8 mouse cellular contexts compared by ENCODE assay signal in genomic region chr2:73657151-73657550, GRCm38 (mm10).
DNase-seq lines count a peak whose midpoint lies in the region; ATAC-seq and TF ChIP-seq lines count a peak whose summit lies in the region.

No protein-coding gene starts in this region.

- 0 out of 2 replicates have a peak overlapping the region, but pooled peaks have one; percentile 34 for H3K27ac ChIP-seq in heart, postnatal 0 days (ENCODE audit: low read depth)

- no peaks in the 10 kb centered on the region for H3K9me3 ChIP-seq in heart, postnatal 0 days (replicated peaks; ENCODE audit: control insufficient read depth, low read length)

- no peaks in the 10 kb centered on the region for H3K27me3 ChIP-seq in heart, postnatal 0 days (ENCODE audit: control insufficient read depth, insufficient read depth, low read length)

- DNase-seq in cerebellum, postnatal 25 days: peak; percentile 29 to 37
- DNase-seq in cerebellum, postnatal 4 days (ENCODE audit: low spot score in 2 of 2): no peak
- DNase-seq in brain, adult 2 months (ENCODE audit: low read depth, low spot score): peak; percentile 90
- DNase-seq in heart, postnatal 0 days (ENCODE audit: low spot score): no peak
- peak; percentile 79 to 80 for DNase-seq in left cerebral cortex, adult 9 months (ENCODE audit: low spot score in 2 of 2)
- DNase-seq in retina, adult 2 months (ENCODE audit: low read depth, low spot score): peak; percentile 50
- DNase-seq in spleen, postnatal 36 days (ENCODE audit: low spot score in 2 of 2): no peak

- no peak overlapping the region; the same call in 1 of the 2 replicates for H3K9ac ChIP-seq in heart, postnatal 0 days (replicated peaks; ENCODE audit: low read depth, low read length)

- H3K36me3 ChIP-seq in heart, postnatal 0 days (replicated peaks; ENCODE audit: control insufficient read depth, insufficient read depth, low read length): no peaks in the 10 kb centered on the region

- peak; percentile 54; the same call in 1 of the 2 replicates for ATAC-seq in heart, postnatal 0 days (ENCODE audit: insufficient read depth, low read depth)
- ATAC-seq in activated CD4-positive, CD25-positive, alpha-beta regulatory T cell, adult 4 months: no peak

- no peak for TF ChIP-seq EP300 in heart, postnatal 0 days (IDR thresholded peaks at IDR 0.05; ENCODE audit: low read depth)

- H3K4me1 ChIP-seq in heart, postnatal 0 days (ENCODE audit: control insufficient read depth, insufficient read depth): peaks cover 21% of the 10 kb centered on the region; the same call in 1 of the 2 replicates

- no peak overlapping the region for H3K4me3 ChIP-seq in heart, postnatal 0 days (ENCODE audit: low read depth, low read length)

- 32% methylated on average over 7 of the region's 7 CpGs for WGBS in heart, postnatal 0 days

- peak overlapping the region; percentile 38; the same call in 1 of the 2 replicates for H3K4me2 ChIP-seq in heart, postnatal 0 days (ENCODE audit: low read depth, low read length)

- TF ChIP-seq CTCF in heart, postnatal 0 days (IDR thresholded peaks at IDR 0.05; ENCODE audit: low read depth): no peak

Comparison
In these comparisons a context has a peak if more than half of its experiments do, and no peak if none do; other contexts are left out.
1. DNase-seq: peak in cerebellum, postnatal 25 days (2 of 2), brain, adult 2 months (single experiment), left cerebral cortex, adult 9 months (2 of 2) and retina, adult 2 months (single experiment); none in cerebellum, postnatal 4 days (0 of 2), heart, postnatal 0 days (single experiment) and spleen, postnatal 36 days (0 of 2).